Mouse (Mus musculus) embryonic fibroblast, embryonic 13.5 days (primary cell): ENCODE measurements at regions not wholly inside any gene's neighbourhood (a gene's known extent, or its start where the extent isn't known, plus 50 kb on each side); places are given as distances from the start of the nearest gene placed in this dataset.

ENCODE experiments used
- H3K27ac ChIP-seq: 2 replicates; pipeline ENCODE4 v1.5.1; 2012; ENCODE audit warnings: low read length, control low read depth, inconsistent platforms; ENCODE audit not compliant: insufficient read depth
- H3K4me1 ChIP-seq: 2 replicates; pipeline ENCODE4 v1.6.1; 2011; ENCODE audit warnings: low read length; ENCODE audit not compliant: control insufficient read depth, insufficient read depth
- H3K4me3 ChIP-seq: 2 replicates; pipeline ENCODE4 v1.5.1; 2011; ENCODE audit warnings: mild to moderate bottlenecking, control low read depth, low read length; ENCODE audit not compliant: insufficient read depth
- CTCF ChIP-seq: IDR thresholded peaks from 2 replicates; pipeline ENCODE4 v1.5.1; 2011; ENCODE audit warnings: mild to moderate bottlenecking, control low read depth, low read length, moderate library complexity, borderline replicate concordance; ENCODE audit not compliant: insufficient read depth
- POLR2A ChIP-seq: IDR thresholded peaks from 2 replicates; pipeline ENCODE4 v1.6.1; 2011; ENCODE audit warnings: low read depth, mild to moderate bottlenecking, control low read depth, low read length, moderate library complexity

GRCm38 (mm10) chr9:26383996-26384395 is 349.5 kb upstream of the B3gat1 start:
- Histone ChIP-seq H3K4me3 (no peak overlapping the region), H3K27ac (no peak overlapping the region), H3K4me1 (no peaks in the 10 kb centered on the region)
- TF ChIP-seq CTCF, result no peak
- TF ChIP-seq POLR2A, result no peak

DNA sequence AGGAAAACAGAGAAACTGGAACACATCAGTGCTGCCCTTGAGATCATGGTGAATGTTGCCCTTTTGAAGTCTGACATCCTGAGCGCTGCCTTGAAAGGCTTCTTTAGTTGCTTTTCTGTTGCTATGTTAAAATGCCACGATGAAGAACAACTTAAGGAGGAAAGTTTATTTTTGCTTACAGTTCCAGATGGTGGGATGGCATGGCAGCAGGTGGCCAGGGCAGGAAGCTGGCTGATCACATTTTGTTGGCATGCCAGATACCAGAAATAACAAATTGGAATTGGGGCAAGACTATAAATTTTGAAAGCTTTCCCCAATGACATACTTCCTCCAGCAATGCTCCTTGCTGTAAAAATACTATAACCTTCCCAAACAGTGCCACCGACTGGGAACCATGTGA is 334.9 kb upstream of the B3gat1 start:
- no peak overlapping the region for H3K4me3 ChIP-seq
- TF ChIP-seq POLR2A (no peak), CTCF (no peak)
- no peak overlapping the region for H3K27ac ChIP-seq
- no peaks in the 10 kb centered on the region for H3K4me1 ChIP-seq

DNA sequence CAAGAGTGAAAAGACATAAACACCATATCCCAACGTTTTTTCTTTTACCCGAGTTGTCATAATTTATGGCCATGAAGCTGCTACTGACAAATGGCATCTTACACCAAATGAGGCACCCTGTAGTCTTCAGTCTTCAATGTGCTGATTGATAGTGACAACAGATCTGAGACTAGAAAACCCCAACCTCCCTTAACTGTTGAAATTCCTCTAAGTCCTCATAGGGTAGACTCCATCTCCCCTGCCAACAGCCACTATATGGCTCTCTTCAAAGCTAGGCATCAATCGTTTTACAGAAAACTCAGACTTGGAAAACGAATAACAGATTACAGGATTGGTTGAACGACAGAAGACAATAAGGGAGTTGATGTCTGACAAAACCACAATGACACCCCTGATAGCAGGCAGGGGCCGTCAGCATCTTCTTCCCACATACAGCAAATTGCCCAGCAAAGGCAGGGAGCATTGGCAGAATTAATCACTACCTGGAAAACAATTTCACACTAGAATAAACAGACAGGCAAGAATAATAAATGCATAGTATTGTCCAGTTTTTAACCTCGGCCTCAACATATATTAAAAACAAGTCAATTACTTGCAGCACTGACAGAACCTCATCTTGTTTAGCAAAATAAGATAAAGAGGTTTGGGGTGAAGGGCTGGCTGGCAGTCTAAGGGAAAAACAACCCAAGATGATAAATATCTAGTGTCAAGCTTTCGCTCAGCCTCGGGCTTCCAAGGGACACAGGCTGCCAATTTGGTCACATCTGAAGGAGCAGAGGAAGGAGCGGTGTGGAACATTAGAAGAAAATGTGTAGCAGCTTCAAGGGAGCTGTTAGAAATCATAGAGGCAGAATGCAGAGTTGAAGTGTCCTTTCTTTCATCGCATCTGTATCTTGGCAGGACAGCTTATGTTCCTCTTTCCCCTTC is 310.4 kb upstream of the B3gat1 start:
- Histone ChIP-seq H3K4me3 (no peak overlapping the region), H3K4me1 (no peaks in the 10 kb centered on the region), H3K27ac (no peak overlapping the region)
- TF ChIP-seq CTCF (no peak), POLR2A (no peak)

DNA sequence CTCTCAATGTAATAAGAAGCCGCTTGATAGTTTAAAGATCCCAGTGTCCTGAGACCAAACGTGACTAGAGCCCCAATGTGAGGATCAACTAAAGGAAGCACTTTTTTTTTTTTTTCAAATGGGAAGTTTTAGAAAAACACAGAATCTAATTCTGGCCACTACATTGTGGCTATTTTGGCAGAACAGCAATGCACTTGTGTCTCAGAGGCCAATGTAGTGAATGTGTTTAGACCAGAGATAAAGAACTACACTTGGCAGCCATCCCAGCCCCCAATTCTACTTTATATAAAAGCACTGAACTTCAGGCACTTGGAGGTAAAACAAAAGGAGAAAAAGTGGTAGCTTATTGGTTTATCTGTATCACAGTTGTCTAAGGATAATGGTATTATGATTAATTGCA is 298.0 kb upstream of the B3gat1 start:
- no peak overlapping the region for H3K27ac ChIP-seq
- TF ChIP-seq POLR2A (no peak), CTCF (no peak)
- no peak overlapping the region for H3K4me3 ChIP-seq
- H3K4me1 ChIP-seq, result no peaks in the 10 kb centered on the region

- no peak overlapping the region for H3K4me3 ChIP-seq
- no peaks in the 10 kb centered on the region for H3K4me1 ChIP-seq
- no peak for TF ChIP-seq CTCF
- no peak for TF ChIP-seq POLR2A
- no peak overlapping the region for H3K27ac ChIP-seq
These were observed 296.3 kb upstream of the B3gat1 start for GRCm38 (mm10) chr9:26437244-26437643.

DNA sequence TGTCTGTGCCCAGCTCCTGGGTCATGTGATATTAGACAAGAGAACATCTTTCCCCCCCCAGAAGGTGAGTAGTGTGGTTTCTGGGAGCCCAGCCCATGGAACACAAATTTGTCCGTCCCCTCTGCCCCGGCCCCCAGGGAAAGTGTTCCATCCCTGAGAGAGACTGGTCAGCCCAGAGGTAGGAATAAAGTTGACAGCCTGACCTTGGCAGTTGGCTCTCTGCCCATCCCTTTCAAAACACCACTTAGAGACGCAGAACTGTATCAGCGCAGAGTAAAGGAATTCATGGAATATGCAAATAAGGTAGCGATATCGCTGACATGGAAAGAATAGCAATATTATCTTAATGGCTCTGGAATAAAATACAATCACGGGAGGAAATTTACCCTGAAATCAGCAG is 279.6 kb upstream of the B3gat1 start:
- TF ChIP-seq POLR2A (no peak), CTCF (no peak)
- Histone ChIP-seq H3K4me1 (no peaks in the 10 kb centered on the region), H3K4me3 (no peak overlapping the region), H3K27ac (no peak overlapping the region)

- TF ChIP-seq CTCF (no peak), POLR2A (no peak)
- Histone ChIP-seq H3K4me3 (no peak overlapping the region), H3K27ac (no peak overlapping the region), H3K4me1 (no peaks in the 10 kb centered on the region)
These were observed 272.4 kb upstream of the B3gat1 start for GRCm38 (mm10) chr9:26461081-26461480.

- Histone ChIP-seq H3K4me1 (no peaks in the 10 kb centered on the region), H3K27ac (no peak overlapping the region), H3K4me3 (no peak overlapping the region)
- TF ChIP-seq CTCF (no peak), POLR2A (no peak)
These were observed 262.7 kb upstream of the B3gat1 start for GRCm38 (mm10) chr9:26470694-26471392.

GRCm38 (mm10) chr9:26476341-26476740 is 257.2 kb upstream of the B3gat1 start:
- no peak for TF ChIP-seq CTCF
- TF ChIP-seq POLR2A, result no peak
- Histone ChIP-seq H3K4me3 (no peak overlapping the region), H3K27ac (no peak overlapping the region), H3K4me1 (no peaks in the 10 kb centered on the region)

- no peak overlapping the region for H3K4me3 ChIP-seq
- TF ChIP-seq POLR2A (no peak), CTCF (no peak)
- H3K4me1 ChIP-seq, result no peaks in the 10 kb centered on the region
- H3K27ac ChIP-seq, result no peak overlapping the region
These were observed 252.6 kb upstream of the B3gat1 start for GRCm38 (mm10) chr9:26480881-26481280.

GRCm38 (mm10) chr9:26481890-26482289 is 251.6 kb upstream of the B3gat1 start:
- H3K27ac ChIP-seq, result no peak overlapping the region
- H3K4me1 ChIP-seq, result no peaks in the 10 kb centered on the region
- TF ChIP-seq CTCF, result no peak
- no peak for TF ChIP-seq POLR2A
- no peak overlapping the region for H3K4me3 ChIP-seq
